Mouse (Mus musculus) spleen, adult 2 months (tissue): ENCODE results near the gene Ccdc134. TPM values are rescaled to one million over a fixed set of nuclear protein-coding genes. Genes with fewer than 3 reads are reported as not detected.

Source experiments
- DNase-seq, 2 experiments: peaks; one replicate each; pipeline versions ENCODE4 v3.0.0 to v3.0.0-alpha.2; 2012 to 2021; ENCODE audit warnings: low spot score in 2 of 2, low read depth in 1 of 2
- H3K27ac ChIP-seq: fragments of 200-500 bp; 2 replicates; pipeline ENCODE4 v1.5.1; 2012; ENCODE audit warnings: low read length, inconsistent platforms; ENCODE audit not compliant: insufficient read depth
- H3K27me3 ChIP-seq: fragments of 200-500 bp; 2 replicates; pipeline ENCODE4 v1.6.1; 2012; ENCODE audit warnings: mild to moderate bottlenecking, moderate library complexity, low read length, inconsistent platforms; ENCODE audit not compliant: control insufficient read depth, insufficient read depth
- H3K36me3 ChIP-seq: fragments of 200-500 bp; 2 replicates; pipeline ENCODE4 v1.6.1; 2012; ENCODE audit warnings: mild to moderate bottlenecking, low read length, inconsistent platforms; ENCODE audit not compliant: control insufficient read depth, insufficient read depth
- H3K4me1 ChIP-seq: fragments of 200-500 bp; 2 replicates; pipeline ENCODE4 v1.6.1; 2011; ENCODE audit warnings: inconsistent platforms; ENCODE audit not compliant: control insufficient read depth, insufficient read depth, insufficient read length
- H3K4me3 ChIP-seq: fragments of 200-500 bp; 2 replicates; pipeline ENCODE4 v1.5.1; 2011; ENCODE audit warnings: mild to moderate bottlenecking, inconsistent platforms; ENCODE audit not compliant: insufficient read depth, insufficient read length; ENCODE audit errors: extremely low read depth
- CTCF ChIP-seq: fragments of 200-500 bp; IDR thresholded peaks from 2 replicates; pipeline ENCODE4 v1.5.1; 2011; ENCODE audit warnings: mild to moderate bottlenecking, inconsistent platforms; ENCODE audit not compliant: insufficient read depth, insufficient read length, insufficient replicate concordance; ENCODE audit errors: extremely low read depth
- POLR2A ChIP-seq: fragments of 200-500 bp; IDR thresholded peaks from 2 replicates; pipeline ENCODE4 v1.6.1; 2011; ENCODE audit warnings: low read depth, low read length, inconsistent platforms
- WGBS: fragments of 180-500 bp; shearing (Covaris S2); methylation state at CpG from one replicate; pipeline ENCODE4 v1.1.7; 2018; 5-methylcytosine and 5-hydroxymethylcytosine counted together
- polyA plus RNA-seq: library from polyadenylated mRNA; depleted of rRNA; stranded (reverse); fragments of >200 nt; gene quantifications from 2 replicates; pipeline ENCODE4 v1.2.3, GENCODE M21; 2012

Ccdc134 gene
- polyA plus RNA-seq, 1 experiment = 16.7 TPM

DNA sequence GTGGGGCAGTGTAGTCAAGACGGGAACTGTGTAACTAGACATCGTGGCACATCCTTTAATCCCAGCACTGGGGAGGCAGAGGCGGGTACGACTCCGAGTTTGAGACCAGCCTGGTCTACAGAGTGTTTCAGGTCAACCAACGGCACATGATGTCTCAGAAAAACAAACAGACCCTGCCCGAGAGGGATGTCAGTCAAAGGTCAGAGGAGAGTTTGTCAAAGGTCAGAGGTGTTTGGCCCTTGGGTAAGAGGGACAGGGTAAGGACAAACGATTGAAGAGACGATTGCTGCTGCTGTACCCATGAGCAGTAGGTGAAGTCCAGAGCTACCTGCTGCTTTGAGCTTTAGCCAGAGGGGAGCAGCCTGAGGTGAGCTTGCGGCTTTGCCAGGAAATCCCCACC lies 55.9 kb downstream of the Ccdc134 start:
- Histone ChIP-seq H3K4me3 (no peak overlapping the region), H3K4me1 (peaks cover 9% of the 10 kb centered on the region; the same call in 1 of the 2 replicates), H3K36me3 (peaks cover 67% of the 10 kb centered on the region), H3K27me3 (no peaks in the 10 kb centered on the region), H3K27ac (no peak overlapping the region)
- TF ChIP-seq CTCF (no peak), POLR2A (no peak)
- no peak for DNase-seq
- WGBS = 93% methylated on average over 10 of the region's 10 CpGs

GRCm38 (mm10) chr15:82184183-82184582 lies 56.5 kb downstream of the Ccdc134 start:
- Histone ChIP-seq H3K27ac (no peak overlapping the region), H3K27me3 (no peaks in the 10 kb centered on the region), H3K4me1 (peaks cover 9% of the 10 kb centered on the region; the same call in 1 of the 2 replicates), H3K4me3 (no peak overlapping the region), H3K36me3 (peaks cover 62% of the 10 kb centered on the region)
- WGBS = 81% methylated on average over 7 of the region's 7 CpGs
- DNase-seq = no peak
- no peak for TF ChIP-seq CTCF
- TF ChIP-seq POLR2A = no peak

DNA sequence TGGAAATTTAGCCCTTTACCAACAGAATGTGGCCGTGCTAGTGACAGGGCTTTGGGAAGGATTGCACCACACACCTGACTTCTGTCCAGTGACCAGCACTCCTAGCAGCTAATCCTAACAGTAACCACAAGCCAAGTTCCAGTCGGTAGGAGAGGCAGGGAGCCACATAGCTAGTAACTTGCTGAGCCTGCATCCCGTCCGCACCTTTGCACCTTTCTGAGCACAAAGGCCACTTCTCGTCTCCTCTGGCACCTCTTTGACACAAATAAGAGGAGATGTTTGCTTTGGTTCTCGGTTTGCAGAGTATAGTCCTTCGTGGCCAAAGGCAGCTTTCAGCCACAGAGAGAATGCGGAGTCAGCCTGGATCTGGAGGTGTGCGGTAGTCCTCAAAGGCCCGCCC lies 56.9 kb downstream of the Ccdc134 start:
- no peaks in the 10 kb centered on the region for H3K27me3 ChIP-seq
- no peak for TF ChIP-seq POLR2A
- no peak for TF ChIP-seq CTCF
- H3K27ac ChIP-seq = no peak overlapping the region
- H3K4me1 ChIP-seq = peaks cover 9% of the 10 kb centered on the region; the same call in 1 of the 2 replicates
- 93% methylated on average over 10 of the region's 10 CpGs for WGBS
- H3K36me3 ChIP-seq = peaks cover 57% of the 10 kb centered on the region
- no peak overlapping the region for H3K4me3 ChIP-seq
- no peak for DNase-seq

DNA sequence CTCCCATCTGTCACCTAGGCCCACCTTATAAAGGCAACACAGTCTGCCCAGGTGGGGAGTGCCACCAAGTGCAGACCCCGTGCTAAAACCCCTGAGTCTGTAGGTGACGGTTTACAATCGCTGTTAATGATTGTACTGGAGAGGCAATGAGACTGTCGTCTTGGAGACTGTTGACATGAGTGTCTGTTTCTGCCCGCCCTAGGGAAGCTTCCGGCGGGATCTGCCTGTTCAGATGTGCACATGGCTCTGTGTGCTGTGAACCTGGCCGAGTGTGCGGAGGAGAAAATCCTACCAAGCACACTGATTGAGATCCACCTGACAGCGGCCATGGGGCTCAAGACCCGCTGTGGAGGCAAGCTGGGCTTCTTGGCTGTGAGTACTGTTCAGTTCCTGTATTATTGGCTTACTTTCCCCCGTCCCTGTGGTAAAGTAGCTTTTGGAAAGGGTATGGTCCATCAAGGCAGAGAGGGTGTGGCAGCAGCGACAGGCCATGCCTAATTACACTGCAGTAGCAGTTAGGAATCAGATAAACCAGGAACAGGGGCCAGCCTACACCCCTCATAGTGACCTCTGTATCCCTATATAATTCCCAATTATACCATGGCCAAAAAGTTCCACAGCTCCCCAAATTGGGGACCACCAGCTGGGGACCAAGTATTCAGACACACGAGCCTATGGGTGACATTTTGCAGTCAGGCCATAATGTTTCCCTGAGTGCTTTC lies 57.5 kb downstream of the Ccdc134 start:
- no peak overlapping the region for H3K4me3 ChIP-seq
- H3K4me1 ChIP-seq = peaks cover 9% of the 10 kb centered on the region; the same call in 1 of the 2 replicates
- H3K36me3 ChIP-seq = peaks cover 51% of the 10 kb centered on the region
- no peak for TF ChIP-seq POLR2A
- no peak for TF ChIP-seq CTCF
- no peaks in the 10 kb centered on the region for H3K27me3 ChIP-seq
- 94% methylated on average over 14 of the region's 14 CpGs for WGBS
- 0 out of 2 replicates have a peak overlapping the region, but pooled peaks have one; percentile 43 for H3K27ac ChIP-seq
- DNase-seq = no peak

DNA sequence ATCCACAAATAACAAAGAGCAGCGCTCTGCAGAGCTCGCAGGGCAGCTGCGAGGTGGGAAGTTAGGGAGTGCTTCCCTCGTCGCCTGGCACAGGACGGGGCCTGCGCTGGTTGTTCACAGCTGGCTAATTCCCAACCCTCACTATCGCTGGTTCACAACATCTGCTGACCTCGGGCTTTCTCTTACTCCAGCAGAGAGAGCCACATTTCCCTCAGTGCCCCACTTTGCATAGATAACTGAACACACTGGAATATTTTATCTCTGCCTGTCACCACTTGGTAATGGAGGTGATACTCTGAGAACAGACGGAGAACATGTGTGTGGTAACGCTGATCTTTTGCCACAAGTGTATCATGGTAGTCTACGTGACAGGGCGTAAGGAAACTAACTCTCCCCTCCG lies 58.4 kb downstream of the Ccdc134 start:
- 72% methylated on average over 14 of the region's 14 CpGs for WGBS
- Histone ChIP-seq H3K4me3 (no peak overlapping the region), H3K27me3 (no peaks in the 10 kb centered on the region), H3K27ac (peak overlapping the region; percentile 90; the same call in 1 of the 2 replicates), H3K36me3 (peaks cover 46% of the 10 kb centered on the region), H3K4me1 (peaks cover 9% of the 10 kb centered on the region; the same call in 1 of the 2 replicates)
- DNase-seq = no peak
- TF ChIP-seq CTCF (no peak), POLR2A (no peak)

DNA sequence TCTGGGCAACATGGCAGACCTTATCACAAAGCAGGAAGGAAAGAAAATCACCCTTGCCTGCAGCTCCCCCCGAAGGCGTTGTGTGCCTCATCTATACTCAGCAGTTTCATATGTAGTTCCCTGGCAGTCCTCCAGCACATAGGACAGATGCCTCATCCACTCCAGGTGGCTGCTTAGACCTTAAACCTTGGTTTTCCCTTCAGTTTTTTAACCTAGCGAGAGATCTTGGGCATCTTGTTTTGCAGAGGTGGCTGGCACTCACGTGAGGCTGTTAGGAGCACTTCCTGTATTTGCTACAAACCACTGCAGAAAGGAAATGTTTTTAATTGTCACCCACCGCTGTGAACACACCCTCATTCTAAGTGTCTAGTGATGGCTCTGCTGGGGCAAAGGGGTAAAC lies 59.2 kb downstream of the Ccdc134 start:
- DNase-seq = peak; percentile 53 to 70
- Histone ChIP-seq H3K27me3 (no peaks in the 10 kb centered on the region), H3K36me3 (peaks cover 46% of the 10 kb centered on the region), H3K27ac (peak overlapping the region; percentile 90), H3K4me1 (peaks cover 9% of the 10 kb centered on the region; the same call in 1 of the 2 replicates), H3K4me3 (no peak overlapping the region)
- no peak for TF ChIP-seq CTCF
- TF ChIP-seq POLR2A = no peak
- WGBS = 8% methylated on average over 5 of the region's 5 CpGs

GRCm38 (mm10) chr15:82187401-82187800 lies 59.7 kb downstream of the Ccdc134 start:
- no peak for DNase-seq
- H3K4me1 ChIP-seq = peaks cover 9% of the 10 kb centered on the region; the same call in 1 of the 2 replicates
- no peak for TF ChIP-seq CTCF
- TF ChIP-seq POLR2A = no peak
- peaks cover 46% of the 10 kb centered on the region for H3K36me3 ChIP-seq
- no peak overlapping the region for H3K4me3 ChIP-seq
- H3K27ac ChIP-seq = peak overlapping the region; percentile 90
- no peaks in the 10 kb centered on the region for H3K27me3 ChIP-seq
- 93% methylated on average over 4 of the region's 4 CpGs for WGBS
